Mouse (Mus musculus) embryonic fibroblast, embryonic 13.5 days (primary cell): ENCODE results near the gene Ambra1.

ENCODE experiments used
- CTCF ChIP-seq: IDR thresholded peaks from 2 replicates; pipeline ENCODE4 v1.5.1; 2011; ENCODE audit warnings: mild to moderate bottlenecking, control low read depth, low read length, moderate library complexity, borderline replicate concordance; ENCODE audit not compliant: insufficient read depth
- POLR2A ChIP-seq: IDR thresholded peaks from 2 replicates; pipeline ENCODE4 v1.6.1; 2011; ENCODE audit warnings: low read depth, mild to moderate bottlenecking, control low read depth, low read length, moderate library complexity

DNA sequence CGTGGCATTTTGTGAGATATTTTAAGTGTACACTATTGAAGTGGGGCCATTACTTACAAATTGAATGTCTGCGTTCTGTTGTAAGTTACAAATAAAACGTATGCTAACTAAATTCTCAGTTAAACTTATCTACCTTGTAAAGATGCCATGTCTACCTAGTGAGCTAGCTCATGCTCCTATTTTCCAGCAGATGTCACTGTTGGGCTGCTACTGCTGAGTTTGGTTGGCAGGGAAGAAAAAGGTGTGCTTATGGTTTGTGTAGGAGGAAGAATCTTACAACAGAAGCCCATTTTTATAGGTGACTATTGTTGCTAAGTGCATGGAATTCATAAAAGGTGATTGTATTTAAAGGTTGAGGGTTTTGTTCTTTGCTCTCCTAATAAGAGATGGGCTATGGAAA, 49.2 kb downstream of the Ambra1 start:
- TF ChIP-seq POLR2A = no peak
- TF ChIP-seq CTCF = peak; percentile 44; the same call in 1 of the 2 replicates
